Mouse (Mus musculus): Measurements from ENCODE around the gene C1qtnf7. TPM values are rescaled to one million over a fixed set of nuclear protein-coding genes. Genes with fewer than 3 reads are reported as not detected.

The C1qtnf7 gene
- total and polyA plus RNA-seq, 3 experiments, result not detected

GRCm38 (mm10) chr5:43541492-43541891 lies 26.2 kb downstream of the C1qtnf7 start:
- no peaks in the 10 kb centered on the region for H3K79me2 ChIP-seq (ENCODE audit: control insufficient read depth, insufficient read depth, low read length, poor library complexity)
- H3K27ac ChIP-seq (ENCODE audit: control insufficient read depth, low read depth, low read length), result no peak overlapping the region
- no peaks in the 10 kb centered on the region for H3K27me3 ChIP-seq (ENCODE audit: control insufficient read depth in 1 of 2, insufficient read depth in 2 of 2, low read length in 2 of 2)
- TF ChIP-seq POLR2A (IDR thresholded peaks at IDR 0.05; ENCODE audit: control insufficient read depth in 1 of 2, insufficient read depth in 1 of 2, low read depth in 1 of 2, low read length in 2 of 2, poor library complexity in 1 of 2), result no peak
- TF ChIP-seq GATA1 (IDR thresholded peaks at IDR 0.05; ENCODE audit: low read depth, low read length), result no peak
- no peak for TF ChIP-seq ZC3H11A (IDR thresholded peaks at IDR 0.05; ENCODE audit: low read depth, low read length)
- TF ChIP-seq HCFC1 (IDR thresholded peaks at IDR 0.05; ENCODE audit: low read depth, low read length), result no peak
- TF ChIP-seq MAFK (IDR thresholded peaks at IDR 0.05; ENCODE audit: borderline replicate concordance, low read depth, low read length), result no peak
- no peak for TF ChIP-seq ELF1 (IDR thresholded peaks at IDR 0.05; ENCODE audit: low read depth, low read length)
- TF ChIP-seq CTCF (IDR thresholded peaks at IDR 0.05 in 2 of 3, conservative IDR thresholded peaks at IDR 0.05 in 1 of 3; ENCODE audit: control insufficient read depth in 1 of 3, insufficient read depth in 1 of 3, low read depth in 2 of 3, low read length in 3 of 3, poor library complexity in 1 of 3, severe bottlenecking in 1 of 3), result no peak
- TF ChIP-seq TCF12 (IDR thresholded peaks at IDR 0.05; ENCODE audit: low read depth, low read length), result no peak
- TF ChIP-seq ZNF384 (IDR thresholded peaks at IDR 0.05; ENCODE audit: low read depth, low read length), result no peak
- TF ChIP-seq ETS1 (IDR thresholded peaks at IDR 0.05; ENCODE audit: low read depth, low read length), result no peak
- TF ChIP-seq MYC (IDR thresholded peaks at IDR 0.05; ENCODE audit: low read depth, low read length), result no peak
- no peaks in the 10 kb centered on the region for H3K4me1 ChIP-seq (ENCODE audit: control insufficient read depth in 1 of 2, insufficient read depth in 2 of 2, low read length in 2 of 2)
- no peaks in the 10 kb centered on the region for H3K36me3 ChIP-seq (ENCODE audit: control insufficient read depth in 1 of 2, insufficient read depth in 2 of 2, low read length in 2 of 2)
- no peak overlapping the region for H3K4me3 ChIP-seq (ENCODE audit: control insufficient read depth in 1 of 2, insufficient read depth in 1 of 2, low read depth in 2 of 2, low read length in 2 of 2)
- DNase-seq (ENCODE audit: low read depth, low spot score), result no peak
- no peaks in the 10 kb centered on the region for H3K9me3 ChIP-seq (replicated peaks; ENCODE audit: insufficient read depth, low read length)
- H3K9ac ChIP-seq (ENCODE audit: control insufficient read depth, low read depth, low read length, poor library complexity, severe bottlenecking), result no peak overlapping the region

- H3K9me3 ChIP-seq (replicated peaks; ENCODE audit: insufficient read depth, low read length), result no peaks in the 10 kb centered on the region
- TF ChIP-seq POLR2AphosphoS2 (IDR thresholded peaks at IDR 0.05; ENCODE audit: low read length) (no peak), SMC3 (IDR thresholded peaks at IDR 0.05; ENCODE audit: low read depth, low read length) (no peak), CTCF (IDR thresholded peaks at IDR 0.05 in 2 of 3, conservative IDR thresholded peaks at IDR 0.05 in 1 of 3; ENCODE audit: control insufficient read depth in 1 of 3, insufficient read depth in 1 of 3, low read depth in 2 of 3, low read length in 3 of 3, poor library complexity in 1 of 3, severe bottlenecking in 1 of 3) (no peak), EP300 (IDR thresholded peaks at IDR 0.05; ENCODE audit: low read depth in 1 of 2, low read length in 2 of 2) (no peak), ZC3H11A (IDR thresholded peaks at IDR 0.05; ENCODE audit: low read depth, low read length) (no peak), MAX (IDR thresholded peaks at IDR 0.05; ENCODE audit: low read length) (no peak), KAT2A (conservative IDR thresholded peaks at IDR 0.05; ENCODE audit: low read depth, low read length) (no peak), HCFC1 (IDR thresholded peaks at IDR 0.05; ENCODE audit: low read depth, low read length) (no peak), BHLHE40 (IDR thresholded peaks at IDR 0.05; ENCODE audit: borderline replicate concordance, low read depth, low read length) (no peak), ZKSCAN1 (IDR thresholded peaks at IDR 0.05; ENCODE audit: low read depth, low read length) (no peak), MYB (IDR thresholded peaks at IDR 0.05; ENCODE audit: low read depth, low read length) (no peak)
- H3K36me3 ChIP-seq (ENCODE audit: control insufficient read depth in 1 of 2, insufficient read depth in 2 of 2, low read length in 2 of 2), result no peaks in the 10 kb centered on the region
- H3K4me3 ChIP-seq (ENCODE audit: control insufficient read depth in 1 of 2, insufficient read depth in 1 of 2, low read depth in 2 of 2, low read length in 2 of 2), result no peak overlapping the region
- no peaks in the 10 kb centered on the region for H3K79me2 ChIP-seq (ENCODE audit: control insufficient read depth, insufficient read depth, low read length, poor library complexity)
- H3K27ac ChIP-seq (ENCODE audit: control insufficient read depth, low read depth, low read length), result no peak overlapping the region
- H3K9ac ChIP-seq (ENCODE audit: control insufficient read depth, low read depth, low read length, poor library complexity, severe bottlenecking), result no peak overlapping the region
- DNase-seq (ENCODE audit: low read depth, low spot score), result no peak
- no peaks in the 10 kb centered on the region for H3K4me1 ChIP-seq (ENCODE audit: control insufficient read depth in 1 of 2, insufficient read depth in 2 of 2, low read length in 2 of 2)
- no peaks in the 10 kb centered on the region for H3K27me3 ChIP-seq (ENCODE audit: control insufficient read depth in 1 of 2, insufficient read depth in 2 of 2, low read length in 2 of 2)
These were observed 27.0 kb downstream of the C1qtnf7 start for GRCm38 (mm10) chr5:43542246-43542845.

Measured in MEL (cell line).